Mouse (Mus musculus): ENCODE measurements around the gene Angptl2.

The Angptl2 gene

GRCm38 (mm10) chr2:33177443-33178242 lies 38.2 kb upstream of the Angptl2 start:
- H3K36me3 ChIP-seq (ENCODE audit: insufficient read depth, low read length), result peaks cover 15% of the 10 kb centered on the region
- H3K4me1 ChIP-seq (replicated peaks; ENCODE audit: low read depth, low read length), result peaks cover 23% of the 10 kb centered on the region
- H3K9me3 ChIP-seq (ENCODE audit: low read length), result no peaks in the 10 kb centered on the region
- H3K4me3 ChIP-seq (replicated peaks; ENCODE audit: low read length), result no peak overlapping the region
- no peaks in the 10 kb centered on the region for H3K27me3 ChIP-seq (ENCODE audit: insufficient read depth, low read length)
- TF ChIP-seq NANOG (IDR thresholded peaks at IDR 0.05; ENCODE audit: borderline replicate concordance, low read length) (no peak), POU5F1 (IDR thresholded peaks at IDR 0.05; ENCODE audit: borderline replicate concordance, low read length) (no peak), CTCF (conservative IDR thresholded peaks at IDR 0.05; ENCODE audit: low read length) (no peak)

GRCm38 (mm10) chr2:33178243-33178932 lies 37.5 kb upstream of the Angptl2 start:
- no peaks in the 10 kb centered on the region for H3K27me3 ChIP-seq (ENCODE audit: insufficient read depth, low read length)
- H3K36me3 ChIP-seq (ENCODE audit: insufficient read depth, low read length), result peaks cover 9% of the 10 kb centered on the region
- no peaks in the 10 kb centered on the region for H3K9me3 ChIP-seq (ENCODE audit: low read length)
- peak overlapping the region; percentile 39; the same call in 1 of the 2 replicates for H3K4me3 ChIP-seq (replicated peaks; ENCODE audit: low read length)
- TF ChIP-seq POU5F1 (IDR thresholded peaks at IDR 0.05; ENCODE audit: borderline replicate concordance, low read length) (no peak), NANOG (IDR thresholded peaks at IDR 0.05; ENCODE audit: borderline replicate concordance, low read length) (no peak), CTCF (conservative IDR thresholded peaks at IDR 0.05; ENCODE audit: low read length) (no peak)
- peaks cover 23% of the 10 kb centered on the region for H3K4me1 ChIP-seq (replicated peaks; ENCODE audit: low read depth, low read length)

- Histone ChIP-seq H3K27me3 (ENCODE audit: insufficient read depth, low read length) (no peaks in the 10 kb centered on the region), H3K36me3 (ENCODE audit: insufficient read depth, low read length) (no peaks in the 10 kb centered on the region)
- TF ChIP-seq POU5F1 (IDR thresholded peaks at IDR 0.05; ENCODE audit: borderline replicate concordance, low read length) (no peak), CTCF (conservative IDR thresholded peaks at IDR 0.05; ENCODE audit: low read length) (no peak), NANOG (IDR thresholded peaks at IDR 0.05; ENCODE audit: borderline replicate concordance, low read length) (no peak)
Observed at GRCm38 (mm10) chr2:33179171-33179929, 36.5 kb upstream of the Angptl2 start.

DNA sequence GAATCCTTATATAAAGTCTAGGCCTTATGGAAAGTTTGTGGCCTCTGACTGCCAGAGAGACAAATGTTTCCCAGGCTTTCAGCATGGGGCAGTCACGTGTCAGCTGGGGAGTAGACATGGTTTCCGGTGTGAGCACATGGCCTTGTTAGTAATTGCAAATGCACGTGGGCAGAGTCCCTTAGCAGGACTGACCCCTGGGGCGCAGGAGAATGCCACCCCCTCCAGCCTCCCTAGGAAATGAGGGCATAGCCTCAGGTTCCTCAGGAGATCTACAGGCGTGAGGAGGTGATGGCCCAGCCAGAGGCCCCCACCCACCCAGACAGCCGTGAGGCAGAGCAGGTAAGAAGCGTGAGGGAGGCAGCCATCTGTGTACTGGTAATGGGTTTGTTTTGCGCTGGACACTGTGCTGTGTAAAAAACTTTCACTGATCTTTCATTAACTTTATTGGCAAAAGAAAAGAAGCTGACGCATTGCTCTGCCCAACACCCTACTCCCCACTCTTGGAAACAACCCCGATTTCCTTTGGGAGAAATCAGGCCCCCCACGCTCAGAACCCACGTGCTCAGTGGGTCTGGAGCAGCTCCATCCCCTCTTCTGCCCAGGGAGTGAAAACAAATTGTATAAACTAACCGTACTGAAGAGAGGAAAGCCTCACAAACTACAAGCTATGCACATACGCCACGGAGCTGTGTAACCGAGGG lies 35.8 kb upstream of the Angptl2 start:
- H3K4me1 ChIP-seq (replicated peaks; ENCODE audit: low read depth, low read length), result peaks cover 23% of the 10 kb centered on the region
- H3K4me3 ChIP-seq (replicated peaks; ENCODE audit: low read length), result no peak overlapping the region
- no peaks in the 10 kb centered on the region for H3K27me3 ChIP-seq (ENCODE audit: insufficient read depth, low read length)
- no peak for TF ChIP-seq POU5F1 (IDR thresholded peaks at IDR 0.05; ENCODE audit: borderline replicate concordance, low read length)
- no peak for TF ChIP-seq NANOG (IDR thresholded peaks at IDR 0.05; ENCODE audit: borderline replicate concordance, low read length)
- no peak for TF ChIP-seq CTCF (conservative IDR thresholded peaks at IDR 0.05; ENCODE audit: low read length)
- no peaks in the 10 kb centered on the region for H3K9me3 ChIP-seq (ENCODE audit: low read length)
- no peaks in the 10 kb centered on the region for H3K36me3 ChIP-seq (ENCODE audit: insufficient read depth, low read length)

More at GRCm38 (mm10) chr2:33179171-33179929, 36.5 kb upstream of the Angptl2 start:
- Histone ChIP-seq H3K4me3 (replicated peaks; ENCODE audit: low read length) (0 out of 2 replicates have a peak overlapping the region, but pooled peaks have one; percentile 39), H3K9me3 (ENCODE audit: low read length) (no peaks in the 10 kb centered on the region), H3K4me1 (replicated peaks; ENCODE audit: low read depth, low read length) (peaks cover 23% of the 10 kb centered on the region)

DNA sequence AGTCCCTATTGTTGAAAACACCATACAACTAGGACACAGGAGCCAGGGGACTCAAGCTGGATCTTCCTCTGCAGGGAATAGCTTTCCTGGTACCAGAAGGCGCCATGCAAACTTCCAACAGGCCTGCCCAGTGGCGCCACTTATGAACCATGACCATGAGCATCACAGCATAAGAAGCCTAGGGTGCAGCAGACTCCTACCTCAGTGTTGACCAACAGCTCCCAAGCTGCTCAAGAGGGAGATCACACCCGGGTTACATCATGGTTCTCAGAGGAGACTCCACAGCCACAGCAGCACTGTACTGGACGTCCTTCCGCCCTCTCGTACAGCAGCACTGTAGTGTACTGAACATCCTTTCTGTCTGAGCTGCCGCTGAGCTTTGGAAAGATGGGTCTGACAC lies 32.5 kb upstream of the Angptl2 start:
- H3K27me3 ChIP-seq (ENCODE audit: insufficient read depth, low read length), result no peaks in the 10 kb centered on the region
- no peak overlapping the region for H3K4me3 ChIP-seq (replicated peaks; ENCODE audit: low read length)

DNA sequence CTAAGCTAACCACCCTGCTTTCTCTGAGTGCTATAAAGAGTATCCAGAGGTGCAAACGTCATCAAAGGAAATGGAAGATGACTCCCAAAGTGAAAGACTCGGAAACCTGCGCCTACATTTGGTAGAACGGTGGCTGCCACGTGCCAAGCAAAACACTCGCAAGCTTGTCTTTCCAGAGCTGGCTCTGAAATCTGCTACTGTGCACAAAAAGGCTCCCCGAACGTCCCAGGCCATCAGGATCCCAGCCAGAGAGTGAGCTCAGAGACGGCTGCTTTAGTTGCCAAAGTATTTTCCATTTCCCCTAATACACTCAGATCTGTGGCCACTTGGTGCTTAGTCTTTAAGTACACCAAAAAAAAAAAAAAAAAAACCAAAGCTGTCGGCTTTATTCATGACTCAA lies 31.2 kb upstream of the Angptl2 start:
- TF ChIP-seq POU5F1 (IDR thresholded peaks at IDR 0.05; ENCODE audit: borderline replicate concordance, low read length), result no peak
- no peak for TF ChIP-seq CTCF (conservative IDR thresholded peaks at IDR 0.05; ENCODE audit: low read length)
- no peak for TF ChIP-seq NANOG (IDR thresholded peaks at IDR 0.05; ENCODE audit: borderline replicate concordance, low read length)

More for the DNA sequence above, 32.5 kb upstream of the Angptl2 start:
- TF ChIP-seq CTCF (conservative IDR thresholded peaks at IDR 0.05; ENCODE audit: low read length), result no peak
- H3K4me1 ChIP-seq (replicated peaks; ENCODE audit: low read depth, low read length), result peaks cover 20% of the 10 kb centered on the region
- no peaks in the 10 kb centered on the region for H3K9me3 ChIP-seq (ENCODE audit: low read length)
- H3K36me3 ChIP-seq (ENCODE audit: insufficient read depth, low read length), result no peaks in the 10 kb centered on the region

GRCm38 (mm10) chr2:33185258-33185657 lies 30.6 kb upstream of the Angptl2 start:
- TF ChIP-seq CTCF (conservative IDR thresholded peaks at IDR 0.05; ENCODE audit: low read length) (peak; percentile 48), POU5F1 (IDR thresholded peaks at IDR 0.05; ENCODE audit: borderline replicate concordance, low read length) (no peak)
- H3K4me1 ChIP-seq (replicated peaks; ENCODE audit: low read depth, low read length), result peaks cover 13% of the 10 kb centered on the region
- no peaks in the 10 kb centered on the region for H3K9me3 ChIP-seq (ENCODE audit: low read length)
- no peaks in the 10 kb centered on the region for H3K27me3 ChIP-seq (ENCODE audit: insufficient read depth, low read length)
- no peaks in the 10 kb centered on the region for H3K36me3 ChIP-seq (ENCODE audit: insufficient read depth, low read length)
- no peak overlapping the region for H3K4me3 ChIP-seq (replicated peaks; ENCODE audit: low read length)

More for the DNA sequence above, 31.2 kb upstream of the Angptl2 start:
- H3K4me3 ChIP-seq (replicated peaks; ENCODE audit: low read length), result no peak overlapping the region
- H3K4me1 ChIP-seq (replicated peaks; ENCODE audit: low read depth, low read length), result peaks cover 14% of the 10 kb centered on the region
- no peaks in the 10 kb centered on the region for H3K9me3 ChIP-seq (ENCODE audit: low read length)
- H3K36me3 ChIP-seq (ENCODE audit: insufficient read depth, low read length), result no peaks in the 10 kb centered on the region
- no peaks in the 10 kb centered on the region for H3K27me3 ChIP-seq (ENCODE audit: insufficient read depth, low read length)

GRCm38 (mm10) chr2:33186505-33186904 lies 29.4 kb upstream of the Angptl2 start:
- Histone ChIP-seq H3K4me1 (replicated peaks; ENCODE audit: low read depth, low read length) (0 out of 2 replicates have a peak, but pooled peaks cover 11% of the 10 kb centered on the region), H3K36me3 (ENCODE audit: insufficient read depth, low read length) (no peaks in the 10 kb centered on the region), H3K4me3 (replicated peaks; ENCODE audit: low read length) (no peak overlapping the region), H3K27me3 (ENCODE audit: insufficient read depth, low read length) (no peaks in the 10 kb centered on the region), H3K9me3 (ENCODE audit: low read length) (no peaks in the 10 kb centered on the region)
- TF ChIP-seq CTCF (conservative IDR thresholded peaks at IDR 0.05; ENCODE audit: low read length) (no peak), NANOG (IDR thresholded peaks at IDR 0.05; ENCODE audit: borderline replicate concordance, low read length) (no peak), POU5F1 (IDR thresholded peaks at IDR 0.05; ENCODE audit: borderline replicate concordance, low read length) (no peak)

Measured in E14TG2a.4 (cell line).